Mouse (Mus musculus): ENCODE measurements around the gene March11. TPM values are rescaled to one million over a fixed set of nuclear protein-coding genes. Genes with fewer than 3 reads are reported as not detected.

March11 gene
- total and polyA plus RNA-seq, 3 experiments, result not detected

GRCm38 (mm10) chr15:26378879-26379278 lies 70.0 kb downstream of the March11 start:
- no peaks in the 10 kb centered on the region for H3K9me3 ChIP-seq (replicated peaks; ENCODE audit: low read length)
- no peak for TF ChIP-seq CTCF (conservative IDR thresholded peaks at IDR 0.05 in 1 of 2, IDR thresholded peaks at IDR 0.05 in 1 of 2; ENCODE audit: low read depth in 2 of 2, low read length in 2 of 2)
- no peak for TF ChIP-seq GABPA (IDR thresholded peaks at IDR 0.05; ENCODE audit: insufficient replicate concordance, low read depth, low read length)
- TF ChIP-seq IRF4 (IDR thresholded peaks at IDR 0.05; ENCODE audit: low read depth, low read length), result no peak
- TF ChIP-seq TBP (conservative IDR thresholded peaks at IDR 0.05; ENCODE audit: low read depth, low read length), result no peak
- no peak for TF ChIP-seq PAX5 (IDR thresholded peaks at IDR 0.05; ENCODE audit: low read length)
- no peak for TF ChIP-seq ELF1 (IDR thresholded peaks at IDR 0.05; ENCODE audit: low read depth, low read length)
- no peak for TF ChIP-seq ZKSCAN1 (IDR thresholded peaks at IDR 0.05; ENCODE audit: borderline replicate concordance, low read depth, low read length)
- no peak for TF ChIP-seq CHD2 (IDR thresholded peaks at IDR 0.05; ENCODE audit: low read length)
- no peak for TF ChIP-seq CHD1 (IDR thresholded peaks at IDR 0.05; ENCODE audit: low read depth, low read length)
- TF ChIP-seq POLR2A (IDR thresholded peaks at IDR 0.05; ENCODE audit: low read depth, low read length), result no peak
- TF ChIP-seq KAT2A (IDR thresholded peaks at IDR 0.05; ENCODE audit: insufficient replicate concordance, low read length), result no peak
- TF ChIP-seq E2F4 (IDR thresholded peaks at IDR 0.05; ENCODE audit: insufficient replicate concordance, low read depth, low read length), result no peak
- TF ChIP-seq USF1 (IDR thresholded peaks at IDR 0.05; ENCODE audit: low read depth, low read length), result no peak
- no peaks in the 10 kb centered on the region for H3K27me3 ChIP-seq (replicated peaks)
- H3K4me2 ChIP-seq (ENCODE audit: insufficient read depth, low read depth, poor library complexity, severe bottlenecking), result no peak overlapping the region
- H3K4me1 ChIP-seq (ENCODE audit: control insufficient read depth in 1 of 2, insufficient read depth in 2 of 2), result peaks cover 11 to 44% of the 10 kb centered on the region in 2 experiments; a peak in 3 of 4 replicates
- no peak overlapping the region for H3K4me3 ChIP-seq (replicated peaks in 1 of 3; ENCODE audit: low read depth in 2 of 3, low read length in 2 of 3, poor library complexity in 1 of 3)
- no peak overlapping the region for H3K9ac ChIP-seq (ENCODE audit: insufficient read depth, low read depth)
- DNase-seq (ENCODE audit: extremely low read depth), result no peak
- dilution Hi-C loops (cut with MboI; ENCODE audit: extremely low pct_ligation_motif_present, extremely low pct_unique_long_range_greater_than_20kb, low sequenced_read_pairs) (no loop called here), in situ Hi-C loops (cut with MboI; ENCODE audit: low pct_ligation_motif_present, low pct_unique_long_range_greater_than_20kb, low sequenced_read_pairs) (no loop called here)
- H3K79me2 ChIP-seq (replicated peaks; ENCODE audit: control insufficient read depth, extremely low read depth, insufficient read depth, poor library complexity, severe bottlenecking), result no peaks in the 10 kb centered on the region
- no peak overlapping the region for H3K27ac ChIP-seq (ENCODE audit: insufficient read depth, low read depth)
- H3K36me3 ChIP-seq (replicated peaks in 1 of 2; ENCODE audit: control insufficient read depth in 1 of 2, insufficient read depth in 1 of 2, low read length in 1 of 2), result no peaks in the 10 kb centered on the region

GRCm38 (mm10) chr15:26379831-26380230 lies 71.0 kb downstream of the March11 start:
- Histone ChIP-seq H3K4me1 (ENCODE audit: control insufficient read depth in 1 of 2, insufficient read depth in 2 of 2) (peaks cover 2 to 35% of the 10 kb centered on the region in 2 experiments; a peak in 3 of 4 replicates), H3K9me3 (replicated peaks; ENCODE audit: low read length) (no peaks in the 10 kb centered on the region), H3K36me3 (replicated peaks in 1 of 2; ENCODE audit: control insufficient read depth in 1 of 2, insufficient read depth in 1 of 2, low read length in 1 of 2) (no peaks in the 10 kb centered on the region), H3K9ac (ENCODE audit: insufficient read depth, low read depth) (no peak overlapping the region), H3K79me2 (replicated peaks; ENCODE audit: control insufficient read depth, extremely low read depth, insufficient read depth, poor library complexity, severe bottlenecking) (no peaks in the 10 kb centered on the region), H3K27ac (ENCODE audit: insufficient read depth, low read depth) (no peak overlapping the region), H3K4me2 (ENCODE audit: insufficient read depth, low read depth, poor library complexity, severe bottlenecking) (no peak overlapping the region), H3K4me3 (replicated peaks in 1 of 3; ENCODE audit: low read depth in 2 of 3, low read length in 2 of 3, poor library complexity in 1 of 3) (no peak overlapping the region), H3K27me3 (replicated peaks) (no peaks in the 10 kb centered on the region)
- DNase-seq (ENCODE audit: extremely low read depth), result no peak
- in situ Hi-C loops (cut with MboI; ENCODE audit: low pct_ligation_motif_present, low pct_unique_long_range_greater_than_20kb, low sequenced_read_pairs) (no loop called here), dilution Hi-C loops (cut with MboI; ENCODE audit: extremely low pct_ligation_motif_present, extremely low pct_unique_long_range_greater_than_20kb, low sequenced_read_pairs) (no loop called here)
- TF ChIP-seq ZNF384 (IDR thresholded peaks at IDR 0.05; ENCODE audit: low read depth, low read length), result no peak
- TF ChIP-seq SIN3A (IDR thresholded peaks at IDR 0.05; ENCODE audit: low read length), result no peak
- no peak for TF ChIP-seq ELF1 (IDR thresholded peaks at IDR 0.05; ENCODE audit: low read depth, low read length)
- TF ChIP-seq MAZ (IDR thresholded peaks at IDR 0.05; ENCODE audit: low read depth, low read length), result no peak
- no peak for TF ChIP-seq E2F4 (IDR thresholded peaks at IDR 0.05; ENCODE audit: insufficient replicate concordance, low read depth, low read length)
- no peak for TF ChIP-seq RAD21 (IDR thresholded peaks at IDR 0.05; ENCODE audit: low read depth, low read length)
- TF ChIP-seq NRF1 (IDR thresholded peaks at IDR 0.05; ENCODE audit: low read depth, low read length), result no peak
- TF ChIP-seq MYC (IDR thresholded peaks at IDR 0.05; ENCODE audit: low read depth, low read length), result no peak
- TF ChIP-seq MAX (IDR thresholded peaks at IDR 0.05; ENCODE audit: low read length), result no peak
- no peak for TF ChIP-seq CTCF (conservative IDR thresholded peaks at IDR 0.05 in 1 of 2, IDR thresholded peaks at IDR 0.05 in 1 of 2; ENCODE audit: low read depth in 2 of 2, low read length in 2 of 2)
- no peak for TF ChIP-seq TCF12 (IDR thresholded peaks at IDR 0.05; ENCODE audit: low read depth, low read length)
